Mouse (Mus musculus): Measurements from ENCODE around the gene Rab44.

DNA sequence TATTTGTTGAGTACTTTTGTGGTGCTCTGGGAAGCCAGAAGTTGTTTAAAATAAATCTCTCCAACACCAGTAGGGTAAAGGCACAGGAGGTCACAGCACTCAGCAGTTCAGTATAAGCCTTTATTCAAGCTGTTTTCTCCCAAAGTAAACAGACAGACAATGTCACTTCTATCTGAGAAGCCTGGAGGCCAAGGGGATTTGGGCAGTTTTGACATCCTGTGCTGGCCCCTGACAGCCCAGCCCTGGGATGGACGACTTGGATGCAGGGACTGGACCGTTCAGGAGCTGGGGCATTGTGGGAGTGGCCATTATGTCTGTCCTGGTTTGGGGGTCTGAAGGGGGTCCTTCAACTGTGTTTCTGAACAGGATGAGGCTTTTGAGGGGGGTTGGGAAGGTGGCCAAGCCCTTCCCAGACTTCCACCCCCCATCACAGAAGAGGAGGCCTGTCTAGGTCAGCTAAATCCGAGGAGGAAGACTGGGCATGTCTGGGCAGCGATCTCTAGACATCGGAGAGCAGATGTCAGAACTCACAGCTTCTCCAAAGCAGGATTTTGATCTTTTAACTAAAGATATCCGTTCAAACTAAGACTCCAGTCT, 22.5 kb upstream of the Rab44 start:
- no peak for TF ChIP-seq POLR2A (IDR thresholded peaks at IDR 0.05; ENCODE audit: low read depth, low read length)
- no peak for TF ChIP-seq CTCF (conservative IDR thresholded peaks at IDR 0.05; ENCODE audit: insufficient read depth, insufficient read length, low read depth, low read length)
